Mouse (Mus musculus) c-Kit-positive CD71-negative TER-119-negative erythroid progenitor cells, embryonic 14.5 days (primary cell): ENCODE results near the gene Riok2.
"Not testable (repeated sequence)": the region's sequence is repeated elsewhere in the genome, so short reads cannot be mapped to it uniquely, and the experiment has no call there.

Source experiments
- DNase-seq: peaks from one replicate; pipeline ENCODE4 v3.0.0-alpha.2; 2013; ENCODE audit warnings: low read depth

Riok2 gene

GRCm38 (mm10) chr17:17373918-17374910 lies at the start of gene Riok2:
Riok2 (plus strand) TSS chr17:17374309.
- peak; percentile 99 for DNase-seq

DNA sequence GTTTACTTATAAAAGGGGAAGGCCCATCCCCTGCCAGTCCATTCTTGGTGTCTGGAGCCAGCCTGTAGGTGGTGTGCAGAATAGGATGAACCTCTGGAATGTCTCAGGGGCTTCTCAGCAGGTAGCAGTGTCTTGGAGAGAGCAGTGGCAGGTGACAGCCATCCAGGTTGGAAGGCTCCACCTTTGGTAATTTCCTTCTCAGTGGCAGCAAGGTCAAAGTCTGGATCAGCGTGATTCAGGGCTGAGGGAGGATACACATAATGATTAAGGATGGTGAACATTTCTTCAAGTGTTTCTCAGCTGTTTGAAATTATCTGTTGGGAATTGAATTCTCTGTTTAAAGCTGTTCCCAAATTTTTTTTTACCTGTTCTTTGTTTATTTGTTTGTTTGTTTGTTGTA lies 48.1 kb upstream of the Riok2 start:
- DNase-seq, result not testable (repeated sequence)

DNA sequence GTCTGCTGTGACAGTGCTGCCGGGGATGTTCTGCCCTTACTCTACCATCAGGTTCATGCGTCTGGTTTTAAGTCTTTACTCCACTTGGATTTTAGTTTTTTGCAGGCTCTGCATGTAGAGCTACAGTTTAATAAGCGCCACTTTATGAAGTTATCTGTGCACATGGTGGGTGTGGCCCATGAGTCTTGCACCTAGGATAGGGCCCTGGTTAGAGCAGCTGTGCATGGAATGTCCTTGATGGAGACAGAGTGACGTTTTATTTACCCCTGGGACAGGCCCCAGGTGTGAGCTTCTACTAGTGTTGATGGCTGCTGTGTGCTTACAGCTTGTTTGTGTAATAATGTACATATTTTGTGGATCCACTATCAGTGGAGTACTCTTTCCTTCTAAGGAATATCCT lies 47.5 kb upstream of the Riok2 start:
- DNase-seq, result no peak

GRCm38 (mm10) chr17:17345374-17346183 lies 28.5 kb upstream of the Riok2 start:
- not testable (repeated sequence) for DNase-seq

- not testable (repeated sequence) for DNase-seq
Measured at GRCm38 (mm10) chr17:17346281-17346680, 27.8 kb upstream of the Riok2 start.

GRCm38 (mm10) chr17:17373550-17373917 lies 575 bp upstream of the Riok2 start:
- no peak for DNase-seq

DNA sequence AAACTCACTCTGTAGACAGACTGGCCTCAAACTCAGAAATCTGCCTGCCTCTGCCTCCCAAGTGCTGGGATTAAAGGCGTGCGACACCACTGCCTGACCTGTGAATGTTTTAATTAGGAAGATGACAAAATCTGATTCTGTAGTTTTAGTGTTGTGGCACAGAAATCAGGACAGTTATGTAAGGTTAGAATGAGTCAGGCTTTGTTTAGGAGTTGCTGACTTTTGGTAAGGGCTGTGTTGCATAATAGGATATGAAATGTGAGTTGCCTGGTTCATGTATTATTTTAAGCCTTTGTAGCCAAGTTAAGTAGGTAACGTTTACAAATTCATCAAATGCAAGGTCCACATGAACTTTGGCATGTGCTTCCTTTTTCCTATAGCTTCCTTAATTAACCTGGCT lies 1.5 kb downstream of the Riok2 start:
- DNase-seq, result no peak

DNA sequence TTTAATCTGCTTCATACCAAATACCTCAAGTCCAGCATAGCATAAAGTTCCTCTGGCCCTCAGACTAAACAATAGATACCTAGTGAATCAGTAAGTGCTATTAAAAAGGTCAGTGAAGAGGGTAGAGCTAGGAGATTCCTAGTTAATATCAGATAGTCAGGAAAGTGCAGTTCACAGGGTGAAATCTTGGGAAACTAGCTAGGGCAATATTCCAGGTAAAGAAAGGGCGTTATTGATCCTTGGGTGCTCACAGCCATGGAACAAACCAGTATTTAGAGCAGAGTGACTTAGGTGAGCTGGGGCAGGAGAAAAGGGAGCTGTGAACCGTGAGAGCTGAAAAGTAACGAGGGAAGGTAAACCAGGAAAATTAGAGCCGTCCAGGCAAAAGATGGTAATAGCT lies 9.6 kb downstream of the Riok2 start:
- DNase-seq, result no peak

DNA sequence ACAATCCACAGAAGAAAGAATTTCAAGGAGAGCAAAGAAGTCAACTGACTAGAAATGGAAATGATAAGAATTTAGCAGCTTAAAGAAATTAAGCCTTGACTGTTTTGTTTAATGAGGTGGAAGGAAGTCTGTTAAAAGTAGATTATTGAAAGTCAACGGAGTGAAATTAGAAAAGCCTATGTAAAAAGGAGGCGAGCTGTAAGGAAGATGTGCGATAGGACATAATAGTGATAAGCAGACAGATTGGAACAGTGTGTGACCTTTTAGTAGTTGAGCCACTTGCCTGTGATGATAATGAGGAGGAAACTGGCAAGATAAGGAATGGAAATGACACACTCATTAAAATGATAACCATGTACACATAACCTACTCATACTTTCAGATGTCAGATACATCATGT lies 10.4 kb downstream of the Riok2 start:
- no peak for DNase-seq

- DNase-seq, result no peak
Measured at GRCm38 (mm10) chr17:17386117-17386516, 12.0 kb downstream of the Riok2 start.

- no peak for DNase-seq
Measured at GRCm38 (mm10) chr17:17391823-17392222, 17.7 kb downstream of the Riok2 start.

GRCm38 (mm10) chr17:17392863-17393262 lies 18.8 kb downstream of the Riok2 start:
- DNase-seq, result no peak

DNA sequence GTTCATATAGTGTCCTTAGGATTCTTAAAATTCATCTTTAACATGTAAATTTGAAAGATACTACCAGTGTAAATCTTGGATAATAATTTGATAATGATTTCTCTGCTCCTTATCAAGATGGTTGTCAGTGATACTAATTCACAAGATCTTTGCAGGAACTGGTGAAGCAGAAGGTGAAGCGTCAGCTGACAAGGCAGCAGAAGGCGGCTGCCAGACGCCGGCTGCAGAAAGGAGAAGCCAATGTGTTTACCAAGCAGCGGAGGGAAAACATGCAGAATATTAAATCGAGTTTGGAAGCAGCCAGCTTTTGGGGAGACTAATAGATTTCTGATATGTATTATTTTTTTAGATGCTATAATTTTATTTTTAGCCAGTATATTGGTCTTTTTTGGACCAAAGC lies 19.2 kb downstream of the Riok2 start:
- no peak for DNase-seq

DNA sequence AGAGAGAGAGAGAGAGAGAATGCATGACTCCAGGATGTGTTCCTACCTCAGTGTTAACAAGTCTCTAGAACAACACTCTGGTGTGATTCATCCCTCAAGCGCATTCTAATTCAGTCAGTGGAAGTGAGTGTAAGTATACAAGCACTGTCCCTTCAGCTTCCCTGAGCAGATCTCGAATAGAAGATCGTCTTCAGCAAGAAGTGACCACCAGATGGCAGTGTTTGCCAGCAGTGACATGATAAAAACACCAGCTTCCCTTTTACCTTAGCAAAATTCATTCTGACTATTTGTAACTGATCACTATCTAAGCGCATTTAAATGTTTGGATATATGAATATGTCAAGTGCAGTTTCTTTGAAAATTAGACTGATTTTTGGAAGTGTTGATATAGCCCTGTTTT lies 20.2 kb downstream of the Riok2 start:
- DNase-seq, result peak; percentile 78

GRCm38 (mm10) chr17:17396869-17397268 lies 22.8 kb downstream of the Riok2 start:
- DNase-seq, result no peak

DNA sequence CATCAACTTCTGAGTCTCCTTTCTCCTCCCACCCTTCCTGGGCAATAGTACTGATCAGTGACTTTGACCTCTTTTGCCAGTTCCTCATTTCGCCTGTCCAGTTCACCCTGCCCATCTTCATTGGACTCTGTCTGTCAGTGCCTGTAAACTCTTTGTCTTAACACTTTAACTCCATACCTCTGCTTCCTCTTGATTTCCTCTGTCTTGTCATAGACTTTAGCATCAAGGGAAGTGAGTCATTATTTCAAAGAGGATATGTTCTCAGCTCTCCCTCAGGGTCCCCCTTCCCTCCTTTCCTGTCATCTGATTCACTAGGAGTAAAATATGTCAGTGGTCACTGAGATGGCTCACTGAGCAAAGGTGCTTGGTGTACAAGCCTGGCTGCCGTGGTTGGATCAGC lies 24.6 kb downstream of the Riok2 start:
- no peak for DNase-seq

DNA sequence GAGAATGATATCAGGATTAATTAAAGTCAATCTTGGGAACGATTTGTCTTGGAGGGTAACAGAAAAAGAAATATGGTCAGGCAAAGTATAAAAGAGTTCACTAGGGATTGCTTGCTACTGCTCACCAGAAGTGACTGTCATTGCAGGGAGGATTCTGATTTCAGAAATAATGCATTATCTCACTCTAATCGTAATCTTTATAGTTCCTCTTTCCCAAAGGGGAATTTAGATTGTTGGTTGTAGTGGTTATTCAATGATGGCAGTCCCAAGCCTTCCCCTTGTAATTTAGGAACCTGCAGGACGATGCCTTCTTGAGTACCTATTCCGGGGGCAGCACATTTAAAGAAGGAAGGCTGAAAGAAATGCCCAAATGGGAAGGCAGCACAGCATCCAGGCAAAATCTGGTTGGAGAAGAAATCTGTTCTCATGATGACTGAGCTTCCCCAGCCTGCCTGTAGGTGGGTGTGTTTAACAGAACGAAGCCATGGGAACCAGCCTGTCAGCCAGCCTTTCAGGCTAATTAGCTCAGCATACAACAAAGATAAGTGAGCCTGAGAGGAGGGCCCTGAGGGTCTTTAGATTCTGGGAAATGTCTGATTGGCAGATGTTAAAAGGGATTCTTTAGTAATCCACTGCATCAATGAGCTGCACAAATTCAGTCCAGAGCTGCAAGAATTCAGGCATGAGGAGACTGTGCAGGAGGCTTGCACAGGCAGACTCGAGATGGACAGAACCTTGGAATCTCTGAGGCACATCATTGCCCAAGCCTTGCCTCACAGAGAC lies 28.3 kb downstream of the Riok2 start, which contains the start of gene Lix1:
Gene Lix1, plus strand, starts transcription at position 451 of the 783 bp plus-strand sequence.
- no peak for DNase-seq

- no peak for DNase-seq
Measured at GRCm38 (mm10) chr17:17403038-17403437, 28.9 kb downstream of the Riok2 start.

DNA sequence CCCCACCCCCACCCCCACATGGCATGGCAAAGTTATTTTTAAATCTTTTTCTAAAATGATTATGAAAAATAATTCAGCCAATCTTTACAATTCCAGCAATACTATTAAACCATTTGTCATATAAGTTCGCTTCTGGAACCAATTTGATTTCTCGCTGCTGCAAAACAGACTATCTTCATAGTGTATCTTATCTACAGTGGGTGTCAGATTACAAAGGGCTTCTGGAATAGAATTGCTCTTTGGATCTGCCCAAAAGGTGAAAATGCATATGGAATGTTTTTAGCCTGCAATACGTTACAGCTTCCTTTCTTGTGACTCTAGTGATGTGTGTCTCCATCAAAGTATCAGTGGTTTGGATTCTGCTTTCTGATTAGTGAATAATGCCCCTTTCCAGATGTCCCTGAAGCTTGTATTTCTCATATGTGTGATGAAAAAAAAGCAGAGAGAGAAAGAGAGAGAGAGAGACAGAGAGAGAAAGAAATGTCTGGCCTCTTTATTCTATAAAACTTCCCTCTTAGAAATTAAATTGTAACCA lies 29.5 kb downstream of the Riok2 start:
- DNase-seq, result no peak

DNA sequence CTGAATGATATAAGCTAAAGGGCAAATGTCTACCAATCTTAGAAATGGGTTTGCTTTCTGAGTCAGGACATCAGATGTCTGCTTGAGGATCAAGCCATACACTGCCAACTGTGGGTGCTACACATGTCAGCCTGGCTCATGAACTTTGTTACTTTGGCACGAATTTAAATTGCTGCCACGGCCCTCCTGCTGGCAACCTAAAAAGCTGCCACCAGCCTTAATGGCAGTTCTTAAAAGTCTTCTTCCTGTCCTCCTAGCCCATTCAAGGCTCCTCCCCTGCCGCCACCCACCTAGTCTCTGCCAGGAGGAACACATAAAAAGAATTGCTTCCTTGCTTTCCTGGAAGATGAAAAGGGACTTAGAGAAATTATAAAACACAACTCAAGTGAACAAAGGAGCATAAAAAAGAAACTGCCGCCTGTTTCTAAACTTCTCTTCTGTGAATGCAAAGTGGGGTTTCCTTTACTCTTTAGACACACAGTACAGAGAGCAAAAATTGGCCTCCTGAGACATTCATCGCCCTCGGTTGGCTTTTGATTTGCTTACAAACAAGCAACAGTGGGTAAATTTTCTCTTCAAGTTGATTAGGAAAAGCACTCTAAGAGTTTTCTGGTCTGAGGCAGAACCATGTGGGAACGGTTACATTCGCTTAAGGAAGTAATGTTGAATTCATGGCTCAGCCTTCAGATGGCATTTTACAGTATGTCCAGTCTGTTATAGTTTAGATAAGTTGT lies 30.9 kb downstream of the Riok2 start:
- DNase-seq, result no peak

GRCm38 (mm10) chr17:17405606-17406005 lies 31.5 kb downstream of the Riok2 start:
- no peak for DNase-seq
